Comparison of ENCODE assay signal across 8 mouse cellular contexts in genomic region chr19:37435041-37435852, GRCm38 (mm10). TPM values are rescaled to one million over a fixed set of nuclear protein-coding genes. Genes with fewer than 3 reads are reported as not detected.
DNase-seq lines count a peak whose midpoint lies in the region; ATAC-seq and TF ChIP-seq lines count a peak whose summit lies in the region.

No protein-coding gene starts in this region.

- H3K27me3 ChIP-seq in heart, embryonic 11.5 days (ENCODE audit: control insufficient read depth, insufficient read depth, low read length) = peaks cover 74% of the 10 kb centered on the region

- intact Hi-C loops in left cerebral cortex, adult 2 months (cut with DNase I) = loop anchor here (5.0 kb wide), 1 partner anchor 72 kb away; no protein-coding TSS in a partner anchor
- intact Hi-C loops in left cerebral cortex, postnatal 4 days (cut with DNase I) = no loop called here

- no peaks in the 10 kb centered on the region; the same call in none of the 2 replicates for H3K4me1 ChIP-seq in heart, embryonic 11.5 days (ENCODE audit: control insufficient read depth, insufficient read depth, low read length)

- TF ChIP-seq CTCF in left cerebral cortex, adult 2 months (IDR thresholded peaks at IDR 0.05) = no peak

- peak; percentile 71 for ATAC-seq in heart, embryonic 11.5 days (replicated peaks; ENCODE audit: insufficient number of reproducible peaks, low FRiP score, low TSS enrichment)
- no peak for ATAC-seq in frontal cortex, adult (ENCODE audit: low TSS enrichment)

- H3K4me3 ChIP-seq in left cerebral cortex, adult 2 months = peak overlapping the region; percentile 37
- peak overlapping the region; percentile 60 for H3K4me3 ChIP-seq in heart, embryonic 11.5 days (ENCODE audit: low read depth, low read length)

- no peaks in the 10 kb centered on the region for H3K9me3 ChIP-seq in heart, embryonic 11.5 days (replicated peaks; ENCODE audit: control insufficient read depth, low read length)

- H3K27ac ChIP-seq in left cerebral cortex, adult 2 months = peak overlapping the region; percentile 63
- peak overlapping the region; percentile 87 for H3K27ac ChIP-seq in heart, embryonic 11.5 days (ENCODE audit: low read depth, low read length)

- H3K4me2 ChIP-seq in heart, embryonic 11.5 days = peak overlapping the region; percentile 77

- peak in 1 of 2 experiments; percentile 21 for DNase-seq in left cerebral cortex, adult 2 months (ENCODE audit: extremely low spot score in 1 of 2, low spot score in 2 of 2)
- DNase-seq in left cerebral cortex, postnatal 4 days = no peak
- DNase-seq in embryo, embryonic 11 days = peak; percentile 49
- peak; percentile 80 for DNase-seq in kidney, adult 9 months
- peak; percentile 76 for DNase-seq in lung, postnatal 10 days
- DNase-seq in retina, embryonic 14.5 days (ENCODE audit: low spot score) = peak; percentile 31

- H3K36me3 ChIP-seq in heart, embryonic 11.5 days (ENCODE audit: control insufficient read depth, insufficient read depth, low read length) = no peaks in the 10 kb centered on the region

- under 1% methylated on average over 71 of the region's 77 CpGs for WGBS in heart, embryonic 11.5 days (ENCODE audit: insufficient replicate concordance)

- H3K9ac ChIP-seq in heart, embryonic 11.5 days (ENCODE audit: low read depth, low read length) = peak overlapping the region; percentile 75

RNA-seq across cellular contexts. Expression of gene Hhex, which starts 0.6 kb away (rescaled TPM):
- total RNA-seq in left cerebral cortex, adult 2 months (2021) = 1 to 10 TPM; 1.2 to 1.7 TPM
- total RNA-seq in left cerebral cortex, postnatal 4 days (2021) = 1 to 10 TPM; 1.8 to 2.8 TPM
- 10.9 and 13.4 TPM in 2 replicates for polyA plus RNA-seq in heart, embryonic 11.5 days (2014; fragmentation: Nextera tagmentation; extraction: Ambion mirVana)

RNA-seq across cellular contexts. Expression of gene Kif11, which starts 59.0 kb away (rescaled TPM):
- total RNA-seq in left cerebral cortex, adult 2 months (2021) = under 1 TPM; 0.63 to 0.79 TPM
- total RNA-seq in left cerebral cortex, postnatal 4 days (2021) = 1 to 10 TPM; 6.9 to 7.0 TPM
- 54.1 and 56.6 TPM in 2 replicates for polyA plus RNA-seq in heart, embryonic 11.5 days (2014; fragmentation: Nextera tagmentation; extraction: Ambion mirVana)

Comparison
In these comparisons a context has a peak if more than half of its experiments do, and no peak if none do; other contexts are left out.
1. RNA of gene Kif11, which starts 59.0 kb away (total RNA-seq): 6.9 to 7.0 TPM in left cerebral cortex, postnatal 4 days; 0.63 to 0.79 TPM in left cerebral cortex, adult 2 months; every median in the first group is over 4 times any median in the second.